Mouse (Mus musculus) intestine, embryonic 16.5 days (tissue): ENCODE data around the gene Vwc2l. TPM values are rescaled to one million over a fixed set of nuclear protein-coding genes. Genes with fewer than 3 reads are reported as not detected.

Experiments
- ATAC-seq: fragments of 200-750 bp; cut with Nextera tagmentation; 2 replicates; pipeline ENCODE4 v1.8.0; 2017; ENCODE audit warnings: moderate TSS enrichment, moderate library complexity
- H3K27ac ChIP-seq: fragments of 300-500 bp; sonication (generic); 2 replicates; pipeline ENCODE4 v1.5.1; 2014; ENCODE audit warnings: mild to moderate bottlenecking, low read length
- H3K27me3 ChIP-seq: fragments of 300-500 bp; sonication (generic); replicated peaks from 2 replicates; pipeline ENCODE4 v1.6.1; 2014; ENCODE audit warnings: low read length, control low read depth, mixed read lengths; ENCODE audit not compliant: control insufficient read depth, insufficient read depth
- H3K36me3 ChIP-seq: fragments of 300-500 bp; sonication (generic); 2 replicates; pipeline ENCODE4 v1.6.1; 2014; ENCODE audit warnings: low read length, control low read depth; ENCODE audit not compliant: control insufficient read depth, insufficient read depth
- H3K4me1 ChIP-seq: fragments of 300-500 bp; sonication (generic); 2 replicates; pipeline ENCODE4 v1.6.1; 2014; ENCODE audit warnings: low read length, control low read depth, mixed read lengths; ENCODE audit not compliant: control insufficient read depth, insufficient read depth
- H3K4me2 ChIP-seq: fragments of 300-500 bp; sonication (generic); 2 replicates; pipeline ENCODE4 v1.6.1; 2014; ENCODE audit warnings: low read depth, low read length, control low read depth
- H3K4me3 ChIP-seq: fragments of 300-500 bp; sonication (generic); 2 replicates; pipeline ENCODE4 v1.5.1; 2014; ENCODE audit warnings: mild to moderate bottlenecking, low read length
- H3K9ac ChIP-seq: fragments of 300-500 bp; sonication (generic); 2 replicates; pipeline ENCODE4 v1.6.1; 2014; ENCODE audit warnings: low read depth, low read length
- H3K9me3 ChIP-seq: fragments of 300-500 bp; sonication (generic); 2 replicates; pipeline ENCODE4 v1.6.1; 2016; ENCODE audit warnings: low read length, control low read depth; ENCODE audit not compliant: control insufficient read depth
- WGBS: fragments of 180-500 bp; shearing (Covaris S2); extraction: QIAGEN DNeasy Blood & Tissue Kit; methylation state at CpG from one replicate; pipeline ENCODE4 v1.1.7; 2014; 5-methylcytosine and 5-hydroxymethylcytosine counted together
- polyA plus RNA-seq: library from polyadenylated mRNA; unstranded; fragments of >200 nt; fragmentation: Nextera tagmentation; extraction: Ambion mirVana; gene quantifications from 2 replicates; pipeline ENCODE4 v1.2.1, GENCODE M21; 2015

The Vwc2l gene
- 0.11 and 0.18 TPM in 2 replicates for polyA plus RNA-seq

- Histone ChIP-seq H3K36me3 (no peaks in the 10 kb centered on the region), H3K27ac (no peak within 1 kb of the TSS), H3K9me3 (no peaks in the 10 kb centered on the region), H3K4me3 (no peak within 1 kb of the TSS), H3K9ac (no peak within 1 kb of the TSS), H3K4me1 (no peaks in the 10 kb centered on the region), H3K4me2 (no peak within 1 kb of the TSS), H3K27me3 (no peaks in the 10 kb centered on the region)
- 7% methylated on average over 13 of the region's 13 CpGs for WGBS
- peak; percentile 55 for ATAC-seq
Measured at GRCm38 (mm10) chr1:70725655-70726066, at the start of gene Vwc2l. Gene Vwc2l, plus strand, starts transcription at chr1:70725715.

GRCm38 (mm10) chr1:70692529-70692928, 33.0 kb upstream of the Vwc2l start:
- 82% methylated on average over 2 of the region's 2 CpGs for WGBS
- H3K36me3 ChIP-seq, result no peaks in the 10 kb centered on the region
- H3K9me3 ChIP-seq, result no peaks in the 10 kb centered on the region
- no peak overlapping the region for H3K27ac ChIP-seq
- no peak overlapping the region for H3K4me2 ChIP-seq
- ATAC-seq, result no peak
- H3K9ac ChIP-seq, result no peak overlapping the region
- H3K4me3 ChIP-seq, result no peak overlapping the region
- no peaks in the 10 kb centered on the region for H3K27me3 ChIP-seq
- H3K4me1 ChIP-seq, result no peaks in the 10 kb centered on the region

- H3K9me3 ChIP-seq, result no peaks in the 10 kb centered on the region
- 77% methylated on average over 5 of the region's 5 CpGs for WGBS
- no peaks in the 10 kb centered on the region for H3K27me3 ChIP-seq
- no peak overlapping the region for H3K27ac ChIP-seq
- no peak overlapping the region for H3K4me2 ChIP-seq
- H3K9ac ChIP-seq, result no peak overlapping the region
- no peak overlapping the region for H3K4me3 ChIP-seq
- H3K4me1 ChIP-seq, result no peaks in the 10 kb centered on the region
- no peak for ATAC-seq
- H3K36me3 ChIP-seq, result no peaks in the 10 kb centered on the region
Measured at GRCm38 (mm10) chr1:70700270-70700669, 25.2 kb upstream of the Vwc2l start.

- no peaks in the 10 kb centered on the region for H3K9me3 ChIP-seq
- no peaks in the 10 kb centered on the region for H3K27me3 ChIP-seq
- H3K36me3 ChIP-seq, result no peaks in the 10 kb centered on the region
- no peak for ATAC-seq
- no peak overlapping the region for H3K4me3 ChIP-seq
- no peak overlapping the region for H3K9ac ChIP-seq
- WGBS, result 57% methylated on average over 3 of the region's 3 CpGs
- H3K4me2 ChIP-seq, result no peak overlapping the region
- no peak overlapping the region for H3K27ac ChIP-seq
- H3K4me1 ChIP-seq, result no peaks in the 10 kb centered on the region
Measured at GRCm38 (mm10) chr1:70703934-70704333, 21.6 kb upstream of the Vwc2l start.

GRCm38 (mm10) chr1:70705821-70706220, 19.7 kb upstream of the Vwc2l start:
- no peak overlapping the region for H3K27ac ChIP-seq
- no peak for ATAC-seq
- no peaks in the 10 kb centered on the region for H3K9me3 ChIP-seq
- 78% methylated on average over 3 of the region's 3 CpGs for WGBS
- H3K4me3 ChIP-seq, result no peak overlapping the region
- H3K9ac ChIP-seq, result no peak overlapping the region
- H3K27me3 ChIP-seq, result no peaks in the 10 kb centered on the region
- H3K36me3 ChIP-seq, result no peaks in the 10 kb centered on the region
- no peak overlapping the region for H3K4me2 ChIP-seq
- H3K4me1 ChIP-seq, result no peaks in the 10 kb centered on the region

- WGBS, result 55% methylated on average over 5 of the region's 5 CpGs
- Histone ChIP-seq H3K4me2 (no peak overlapping the region), H3K4me1 (no peaks in the 10 kb centered on the region), H3K27me3 (no peaks in the 10 kb centered on the region), H3K27ac (no peak overlapping the region), H3K4me3 (no peak overlapping the region), H3K9ac (no peak overlapping the region), H3K36me3 (no peaks in the 10 kb centered on the region), H3K9me3 (no peaks in the 10 kb centered on the region)
- no peak for ATAC-seq
Measured at GRCm38 (mm10) chr1:70725045-70725444, 470 bp upstream of the Vwc2l start.

GRCm38 (mm10) chr1:70787146-70787545, 61.6 kb downstream of the Vwc2l start:
- no peak for ATAC-seq
- no peak overlapping the region for H3K9ac ChIP-seq
- H3K4me2 ChIP-seq, result no peak overlapping the region

GRCm38 (mm10) chr1:70791636-70792035, 66.1 kb downstream of the Vwc2l start:
- Histone ChIP-seq H3K4me2 (no peak overlapping the region), H3K9ac (no peak overlapping the region), H3K36me3 (no peaks in the 10 kb centered on the region), H3K4me3 (no peak overlapping the region), H3K4me1 (no peaks in the 10 kb centered on the region), H3K27me3 (no peaks in the 10 kb centered on the region), H3K27ac (no peak overlapping the region), H3K9me3 (no peaks in the 10 kb centered on the region)
- ATAC-seq, result no peak
- WGBS, result 86% methylated on average over 5 of the region's 5 CpGs

More at GRCm38 (mm10) chr1:70787146-70787545, 61.6 kb downstream of the Vwc2l start:
- no peaks in the 10 kb centered on the region for H3K36me3 ChIP-seq
- H3K27ac ChIP-seq, result no peak overlapping the region
- H3K27me3 ChIP-seq, result no peaks in the 10 kb centered on the region
- H3K4me3 ChIP-seq, result no peak overlapping the region
- no peaks in the 10 kb centered on the region for H3K9me3 ChIP-seq
- no peaks in the 10 kb centered on the region for H3K4me1 ChIP-seq

GRCm38 (mm10) chr1:70795094-70795493, 69.6 kb downstream of the Vwc2l start:
- H3K27ac ChIP-seq, result no peak overlapping the region
- no peaks in the 10 kb centered on the region for H3K36me3 ChIP-seq
- H3K27me3 ChIP-seq, result no peaks in the 10 kb centered on the region
- no peak for ATAC-seq
- 77% methylated on average over 4 of the region's 4 CpGs for WGBS
- no peak overlapping the region for H3K4me2 ChIP-seq
- no peak overlapping the region for H3K4me3 ChIP-seq
- no peaks in the 10 kb centered on the region for H3K9me3 ChIP-seq
- no peaks in the 10 kb centered on the region for H3K4me1 ChIP-seq
- H3K9ac ChIP-seq, result no peak overlapping the region

GRCm38 (mm10) chr1:70803401-70803800, 77.9 kb downstream of the Vwc2l start:
- no peak overlapping the region for H3K4me3 ChIP-seq
- WGBS, result 72% methylated on average over 3 of the region's 3 CpGs
- no peak for ATAC-seq
- no peaks in the 10 kb centered on the region for H3K9me3 ChIP-seq
- no peak overlapping the region for H3K27ac ChIP-seq
- H3K27me3 ChIP-seq, result no peaks in the 10 kb centered on the region
- H3K4me2 ChIP-seq, result no peak overlapping the region
- no peak overlapping the region for H3K9ac ChIP-seq
- H3K36me3 ChIP-seq, result no peaks in the 10 kb centered on the region
- H3K4me1 ChIP-seq, result no peaks in the 10 kb centered on the region
